Mouse (Mus musculus) stomach, postnatal 0 days (tissue): Measurements from ENCODE around the gene C8g. TPM values are rescaled to one million over a fixed set of nuclear protein-coding genes. Genes with fewer than 3 reads are reported as not detected.
A peak's percentile ranks its signal among the peaks of the same experiment; 100 is the strongest.

Experiments
- ATAC-seq: fragments of 200-750 bp; cut with Nextera tagmentation; 2 replicates; pipeline ENCODE4 v1.8.0; 2017; ENCODE audit not compliant: low FRiP score, low TSS enrichment
- DNase-seq: peaks from one replicate; pipeline ENCODE4 v3.0.0-alpha.2; 2016; ENCODE audit warnings: low spot score
- H3K27ac ChIP-seq: fragments of 300-500 bp; sonication (generic); replicated peaks from 2 replicates; pipeline ENCODE4 v1.5.1; 2014; ENCODE audit warnings: mild to moderate bottlenecking, control low read depth
- H3K27me3 ChIP-seq: fragments of 300-500 bp; sonication (generic); 2 replicates; pipeline ENCODE4 v1.6.1; 2014; ENCODE audit warnings: low read length; ENCODE audit not compliant: control insufficient read depth, insufficient read depth
- H3K36me3 ChIP-seq: fragments of 300-500 bp; sonication (generic); 2 replicates; pipeline ENCODE4 v1.6.1; 2014; ENCODE audit warnings: low read length, mixed read lengths; ENCODE audit not compliant: control insufficient read depth, insufficient read depth
- H3K4me1 ChIP-seq: fragments of 300-500 bp; sonication (generic); replicated peaks from 2 replicates; pipeline ENCODE4 v1.6.1; 2014; ENCODE audit warnings: antibody characterized with exemption; ENCODE audit not compliant: control insufficient read depth, insufficient read depth
- H3K4me2 ChIP-seq: fragments of 300-500 bp; sonication (generic); replicated peaks from 2 replicates; pipeline ENCODE4 v1.6.1; 2014; ENCODE audit warnings: low read depth, mild to moderate bottlenecking, control low read depth, moderate library complexity
- H3K4me3 ChIP-seq: fragments of 300-500 bp; sonication (generic); 2 replicates; pipeline ENCODE4 v1.5.1; 2014; ENCODE audit warnings: low read depth, low read length, control low read depth
- H3K9ac ChIP-seq: fragments of 300-500 bp; sonication (generic); 2 replicates; pipeline ENCODE4 v1.6.1; 2014; ENCODE audit warnings: mild to moderate bottlenecking, low read length, control low read depth, mixed read lengths
- H3K9me3 ChIP-seq: fragments of 300-500 bp; sonication (generic); 2 replicates; pipeline ENCODE4 v1.6.1; 2016; ENCODE audit warnings: low read length; ENCODE audit not compliant: control insufficient read depth
- CTCF ChIP-seq: IDR thresholded peaks from 2 replicates; pipeline ENCODE4 v1.5.1; 2016; ENCODE audit warnings: antibody characterized with exemption, low read depth, mild to moderate bottlenecking, moderate library complexity
- EP300 ChIP-seq: optimal IDR thresholded peaks from 2 replicates; pipeline ENCODE3; 2016; ENCODE audit warnings: antibody characterized with exemption
- WGBS: fragments of 180-500 bp; shearing (Covaris S2); extraction: QIAGEN DNeasy Blood & Tissue Kit; methylation state at CpG from one replicate; pipeline ENCODE4 v1.1.7; 2014; 5-methylcytosine and 5-hydroxymethylcytosine counted together
- polyA plus RNA-seq: library from polyadenylated mRNA; unstranded; fragments of >200 nt; fragmentation: Nextera tagmentation; extraction: Ambion mirVana; gene quantifications from 2 replicates; pipeline ENCODE4 v1.2.1, GENCODE M21; 2015

C8g gene
- polyA plus RNA-seq, 1 experiment from 2014 or later = 2.8 TPM

GRCm38 (mm10) chr2:25461407-25461806 is 40.1 kb downstream of the C8g start:
- Histone ChIP-seq H3K9me3 (no peaks in the 10 kb centered on the region), H3K27me3 (no peaks in the 10 kb centered on the region), H3K4me2 (peak overlapping the region; percentile 49), H3K36me3 (peaks cover 3% of the 10 kb centered on the region; the same call in 1 of the 2 replicates), H3K27ac (peak overlapping the region; percentile 93), H3K9ac (peak overlapping the region; percentile 54), H3K4me3 (peak overlapping the region; percentile 67), H3K4me1 (peaks cover 11% of the 10 kb centered on the region)
- DNase-seq = no peak
- no peak for ATAC-seq
- no peak for TF ChIP-seq EP300
- TF ChIP-seq CTCF = no peak
- WGBS = 24% methylated on average over 3 of the region's 3 CpGs

- Histone ChIP-seq H3K36me3 (peaks cover 3% of the 10 kb centered on the region; the same call in 1 of the 2 replicates), H3K27me3 (no peaks in the 10 kb centered on the region), H3K4me3 (peak within 1 kb of the TSS; percentile 67), H3K4me2 (peak within 1 kb of the TSS; percentile 81), H3K9me3 (no peaks in the 10 kb centered on the region), H3K27ac (peak within 1 kb of the TSS; percentile 93), H3K9ac (peak within 1 kb of the TSS; percentile 76), H3K4me1 (peaks cover 11% of the 10 kb centered on the region)
- DNase-seq = peak; percentile 97
- TF ChIP-seq EP300 = no peak
- TF ChIP-seq CTCF = no peak
- under 1% methylated on average over 48 of the region's 48 CpGs for WGBS
- peak; percentile 87 for ATAC-seq
Observed at GRCm38 (mm10) chr2:25460551-25461309, 40.8 kb downstream of the C8g start, which contains the start of gene Paxx. TSS of gene Paxx (minus strand) at chr2:25461094.

- H3K9ac ChIP-seq = peak overlapping the region; percentile 76
- peak overlapping the region; percentile 93 for H3K27ac ChIP-seq
- H3K36me3 ChIP-seq = peaks cover 3% of the 10 kb centered on the region; the same call in 1 of the 2 replicates
- no peaks in the 10 kb centered on the region for H3K27me3 ChIP-seq
- 27% methylated on average over 5 of the region's 5 CpGs for WGBS
- ATAC-seq = peak; percentile 2; the same call in 1 of the 2 replicates
- no peaks in the 10 kb centered on the region for H3K9me3 ChIP-seq
- peak overlapping the region; percentile 67 for H3K4me3 ChIP-seq
- TF ChIP-seq EP300 = no peak
- H3K4me2 ChIP-seq = peak overlapping the region; percentile 81
- H3K4me1 ChIP-seq = peaks cover 11% of the 10 kb centered on the region
- DNase-seq = no peak
Observed at GRCm38 (mm10) chr2:25460135-25460534, 41.4 kb downstream of the C8g start.

DNA sequence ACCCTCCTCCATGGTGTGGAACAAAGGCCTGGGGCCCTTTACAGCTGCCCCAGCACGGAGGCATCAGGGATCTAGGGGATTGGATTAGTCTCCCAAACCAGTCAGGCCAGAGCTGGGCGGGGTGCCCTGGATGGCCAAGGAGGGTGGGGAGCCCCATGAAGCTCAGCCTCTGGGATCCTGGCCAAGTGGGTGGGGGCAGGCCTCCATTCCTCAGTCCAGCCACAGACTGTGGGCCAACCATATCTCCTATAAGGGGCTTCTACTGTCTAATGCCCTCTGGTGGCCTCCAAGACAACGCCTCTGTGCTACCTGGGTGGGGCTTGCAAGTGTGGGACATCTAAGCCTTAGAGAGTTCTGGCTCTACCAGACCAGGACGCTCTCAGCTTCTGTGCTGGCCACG is 42.6 kb downstream of the C8g start:
- ATAC-seq = peak; percentile 44
- DNase-seq = peak; percentile 91
- TF ChIP-seq CTCF = peak; percentile 61
- TF ChIP-seq EP300 = no peak
- Histone ChIP-seq H3K36me3 (peaks cover 3% of the 10 kb centered on the region; the same call in 1 of the 2 replicates), H3K27me3 (no peaks in the 10 kb centered on the region), H3K9me3 (no peaks in the 10 kb centered on the region), H3K4me3 (no peak overlapping the region), H3K4me2 (peak overlapping the region; percentile 0; the same call in 1 of the 2 replicates), H3K27ac (peak overlapping the region; percentile 93), H3K4me1 (peaks cover 11% of the 10 kb centered on the region), H3K9ac (no peak overlapping the region)
- 39% methylated on average over 5 of the region's 5 CpGs for WGBS

DNA sequence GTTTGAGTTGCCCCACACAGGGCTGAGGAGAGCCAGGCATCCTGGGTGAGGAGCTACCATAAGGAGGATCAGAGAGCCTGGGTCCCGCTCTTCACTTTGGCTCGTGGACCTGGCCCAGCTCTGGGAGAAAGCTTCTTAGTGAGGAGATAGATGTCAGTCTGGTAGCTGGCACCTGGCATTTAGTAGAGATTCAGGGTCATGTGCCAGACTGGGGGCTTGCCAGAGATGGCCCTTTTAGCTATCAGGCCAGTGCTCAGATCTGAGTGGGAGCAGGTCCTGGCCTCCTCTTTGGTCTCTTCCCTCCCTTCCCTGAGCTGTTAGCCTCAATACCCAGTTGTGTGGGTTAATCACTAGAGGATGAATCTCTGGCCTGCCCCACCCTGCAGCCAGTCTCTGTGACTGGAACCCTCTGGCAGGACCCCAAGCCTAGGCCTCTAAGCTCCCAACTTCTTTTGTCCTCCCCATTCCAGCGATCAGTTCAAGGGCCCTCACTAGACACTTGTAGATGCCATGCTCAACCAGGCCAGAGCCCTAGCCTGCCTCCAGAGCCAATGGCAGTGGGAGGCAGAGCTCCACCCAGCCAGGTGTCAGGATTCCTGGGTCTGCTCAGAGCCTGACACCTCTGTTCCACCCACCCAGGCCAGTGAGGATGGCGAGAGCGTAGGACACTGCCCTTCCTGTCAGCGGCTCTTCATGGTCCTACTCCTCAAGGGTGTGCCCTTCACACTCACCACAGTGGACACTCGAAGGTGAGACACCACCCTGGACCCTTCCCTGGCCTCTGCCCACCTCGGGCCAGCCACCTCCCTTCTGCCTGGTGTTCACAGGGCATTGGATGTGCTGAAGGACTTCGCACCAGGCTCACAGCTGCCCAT is 44.3 kb downstream of the C8g start:
- TF ChIP-seq CTCF (no peak), EP300 (no peak)
- Histone ChIP-seq H3K9me3 (no peaks in the 10 kb centered on the region), H3K27me3 (no peaks in the 10 kb centered on the region), H3K36me3 (peaks cover 3% of the 10 kb centered on the region; the same call in 1 of the 2 replicates), H3K4me3 (no peak overlapping the region; the same call in 1 of the 2 replicates), H3K4me1 (peaks cover 11% of the 10 kb centered on the region), H3K27ac (peak overlapping the region; percentile 83), H3K9ac (0 out of 2 replicates have a peak overlapping the region, but pooled peaks have one; percentile 18), H3K4me2 (peak overlapping the region; percentile 32)
- no peak for DNase-seq
- ATAC-seq = no peak
- 72% methylated on average over 9 of the region's 9 CpGs for WGBS
